Mouse (Mus musculus): ENCODE measurements around the gene Nos1ap.

Gene Nos1ap

GRCm38 (mm10) chr1:170589219-170590040 is at the start of gene Nos1ap:
TSS of gene Nos1ap (minus strand) at chr1:170589861.
- peak; percentile 78 to 80 for DNase-seq (ENCODE audit: low spot score in 2 of 2)

DNA sequence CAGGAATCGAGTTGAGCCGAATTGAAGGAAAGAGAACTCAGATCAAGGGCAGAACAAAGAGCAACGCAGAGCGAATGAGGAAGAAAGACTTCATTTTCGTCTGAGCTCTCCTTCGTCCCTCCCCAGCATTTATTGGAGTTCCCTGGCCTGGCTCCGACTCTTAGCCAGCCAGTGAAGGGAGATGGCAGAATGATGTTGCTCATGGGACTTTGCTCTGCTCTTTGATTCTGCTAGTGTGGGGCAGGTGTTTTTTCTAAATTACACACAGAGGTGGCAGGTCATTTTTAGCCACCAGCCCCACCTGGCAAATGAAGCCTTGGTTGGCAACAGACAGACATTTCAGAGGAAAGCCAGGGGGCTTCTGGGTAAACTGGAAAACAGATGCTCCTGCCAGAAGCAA is 49.3 kb upstream of the Nos1ap start:
- DNase-seq (ENCODE audit: low spot score in 2 of 2) = no peak

GRCm38 (mm10) chr1:170632856-170633255 is 43.2 kb upstream of the Nos1ap start:
- DNase-seq (ENCODE audit: low spot score in 2 of 2) = no peak

DNA sequence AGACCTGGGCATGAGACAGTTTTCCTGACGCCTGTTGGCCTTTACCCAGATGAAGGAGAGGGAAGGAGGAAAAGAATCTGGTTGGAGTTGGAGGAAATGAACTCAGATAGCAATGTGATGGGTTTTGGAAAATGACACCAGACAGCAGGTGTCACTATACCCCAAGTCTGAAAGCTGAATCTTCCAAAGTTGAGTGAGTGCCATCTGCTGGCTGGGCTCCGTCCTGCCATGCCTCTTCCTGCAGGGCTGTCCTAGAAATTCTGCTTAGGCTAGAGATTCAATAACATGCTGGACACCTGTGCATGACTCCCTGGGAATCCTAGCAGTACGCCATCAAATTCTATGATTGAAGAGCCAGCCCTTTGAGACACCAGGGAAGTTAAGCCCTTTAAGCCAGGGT is 42.7 kb upstream of the Nos1ap start:
- DNase-seq (ENCODE audit: low spot score in 2 of 2) = peak; percentile 87 to 89

GRCm38 (mm10) chr1:170631571-170631970 is 41.9 kb upstream of the Nos1ap start:
- no peak for DNase-seq (ENCODE audit: low spot score in 2 of 2)

DNA sequence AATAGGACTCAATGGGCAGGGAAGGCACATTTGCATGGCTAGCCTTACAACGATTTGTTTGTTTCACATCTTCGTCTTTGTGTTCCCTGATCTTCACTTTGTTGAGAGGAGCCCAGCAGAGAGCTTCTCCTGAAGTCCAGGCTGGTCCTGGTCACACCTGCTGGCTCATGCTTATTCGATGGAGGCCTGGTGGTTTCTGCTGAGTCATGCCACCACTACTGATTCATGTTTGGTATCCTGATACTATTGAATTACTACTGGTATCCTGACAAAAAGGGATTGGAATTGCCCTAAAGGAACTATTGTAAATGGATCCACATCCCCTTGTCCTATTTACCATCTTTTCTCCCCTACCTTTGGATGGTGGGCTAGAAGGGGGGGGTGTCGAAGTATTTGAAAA is 40.8 kb upstream of the Nos1ap start:
- no peak for DNase-seq (ENCODE audit: low spot score in 2 of 2)

DNA sequence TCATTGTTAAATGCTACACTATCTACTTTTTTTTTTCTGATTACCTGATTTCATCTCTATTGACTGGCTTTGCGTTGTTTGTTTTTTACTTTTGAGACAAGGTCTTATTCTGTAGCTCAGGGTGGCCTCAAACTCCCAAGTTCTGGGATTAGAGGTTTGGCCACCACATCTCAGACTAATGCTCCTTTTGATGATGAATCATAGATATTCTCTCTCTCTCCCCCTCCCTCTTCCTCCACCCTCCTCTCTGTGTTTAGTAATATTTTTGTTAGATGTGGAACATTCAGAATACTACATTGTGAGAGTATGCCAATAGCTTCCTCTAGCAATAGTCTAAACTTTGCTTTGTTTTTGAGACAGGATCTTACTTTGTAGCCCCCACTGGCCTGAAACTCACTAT is 33.8 kb upstream of the Nos1ap start:
- no peak for DNase-seq (ENCODE audit: low spot score in 2 of 2)

DNA sequence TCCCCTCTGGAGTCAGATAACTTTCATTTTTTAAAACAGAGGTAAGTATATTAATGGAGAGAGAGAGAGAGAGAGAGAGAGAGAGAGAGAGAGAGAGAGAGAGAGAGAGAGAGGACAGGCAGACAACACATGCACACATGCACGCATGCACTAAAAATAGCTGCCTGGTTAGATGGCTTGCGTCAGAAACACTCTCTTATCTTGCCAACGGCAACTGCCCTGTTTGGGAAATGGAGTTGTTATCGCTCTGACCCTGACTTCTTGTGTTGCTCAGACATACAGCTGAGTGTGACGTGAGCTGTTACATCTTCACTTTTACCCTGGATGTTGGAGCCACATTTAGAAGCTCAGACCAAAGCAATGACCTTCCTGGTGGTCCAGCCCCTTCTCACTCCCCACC is 33.3 kb upstream of the Nos1ap start:
- DNase-seq (ENCODE audit: low spot score in 2 of 2) = no peak

- no peak for DNase-seq (ENCODE audit: low spot score in 2 of 2)
These were observed 30.2 kb upstream of the Nos1ap start for GRCm38 (mm10) chr1:170619686-170620374.

DNA sequence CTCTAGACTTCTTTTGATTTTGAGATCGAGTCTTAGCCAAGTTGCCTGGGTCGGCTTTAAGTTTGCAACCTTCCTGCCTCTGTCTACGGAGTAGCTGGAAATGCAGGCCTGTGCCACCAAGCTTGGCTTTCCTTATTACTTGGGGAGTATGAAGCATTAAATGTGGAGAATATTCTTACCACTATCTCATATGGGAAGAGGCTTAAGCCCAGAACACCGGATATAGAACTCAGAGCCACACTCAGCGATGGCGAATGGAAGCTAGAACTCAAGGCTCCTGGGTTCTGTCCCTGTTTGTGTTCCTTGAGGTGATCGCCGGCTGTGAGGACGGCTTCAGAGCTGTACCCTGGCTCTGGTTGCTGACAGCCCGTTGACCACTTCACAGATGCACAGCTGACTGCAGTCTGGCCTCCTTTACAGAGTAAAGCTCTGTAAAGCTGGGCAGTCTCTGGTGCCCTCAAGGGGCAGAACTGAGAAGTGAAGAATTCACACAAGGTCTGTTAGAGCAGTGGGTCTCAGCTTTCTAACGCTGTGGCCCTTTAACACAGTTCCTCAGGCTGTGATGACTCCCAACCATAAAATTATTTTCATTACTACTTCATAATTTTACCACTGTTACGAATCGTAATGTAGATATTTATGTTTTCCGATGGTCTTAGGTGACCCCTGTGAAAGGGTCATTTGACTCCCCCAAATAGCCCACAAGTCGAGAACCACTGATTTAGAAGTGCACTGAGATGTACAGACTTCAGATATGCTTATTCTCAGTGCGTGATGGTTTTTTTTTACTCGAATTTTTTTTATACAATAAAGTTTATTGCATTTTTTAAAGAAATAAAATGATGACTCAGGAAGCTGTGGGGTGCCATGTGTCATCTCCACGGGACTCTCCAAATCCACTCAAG is 23.6 kb upstream of the Nos1ap start:
- peak; percentile 79 to 86 for DNase-seq (ENCODE audit: low spot score in 2 of 2)

DNA sequence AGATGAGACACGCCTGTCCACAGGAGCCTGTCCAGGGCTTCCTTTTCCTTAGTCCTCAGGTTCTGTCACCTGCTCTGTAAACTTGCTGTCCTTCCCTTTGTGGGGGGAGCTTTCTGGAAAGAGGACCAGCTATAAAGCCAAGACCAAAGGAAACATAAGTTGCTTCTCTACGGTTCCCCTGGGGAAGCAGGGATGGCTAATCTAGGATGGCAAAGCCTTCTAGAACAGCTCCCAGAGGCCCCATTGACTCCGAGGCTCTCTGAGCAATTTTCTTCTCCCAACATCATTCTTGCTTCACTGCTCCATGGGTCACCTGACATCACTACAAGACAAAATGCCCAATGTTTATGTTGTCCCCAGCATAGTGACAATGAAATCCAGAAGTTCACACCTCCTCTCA is 22.0 kb upstream of the Nos1ap start:
- no peak for DNase-seq (ENCODE audit: low spot score in 2 of 2)

DNA sequence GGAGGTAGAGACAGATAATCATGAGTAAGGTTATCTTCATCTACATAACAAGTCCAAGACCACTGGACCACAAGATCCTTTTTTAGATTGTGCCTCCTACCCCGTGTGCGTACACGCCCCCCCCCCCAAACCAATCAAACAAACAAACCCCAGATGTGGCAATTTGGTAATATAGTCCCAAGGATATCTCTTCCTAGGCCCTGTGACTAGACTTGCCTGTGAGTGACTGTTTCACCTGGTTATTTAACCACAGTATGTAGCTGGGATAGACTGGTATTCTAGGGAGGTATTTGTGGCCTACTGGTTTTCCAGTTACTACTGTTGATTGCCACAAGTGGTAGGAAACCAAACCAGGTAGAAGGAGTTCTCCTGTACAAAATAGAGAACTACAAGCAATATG is 21.0 kb upstream of the Nos1ap start:
- DNase-seq (ENCODE audit: low spot score in 2 of 2) = no peak

DNA sequence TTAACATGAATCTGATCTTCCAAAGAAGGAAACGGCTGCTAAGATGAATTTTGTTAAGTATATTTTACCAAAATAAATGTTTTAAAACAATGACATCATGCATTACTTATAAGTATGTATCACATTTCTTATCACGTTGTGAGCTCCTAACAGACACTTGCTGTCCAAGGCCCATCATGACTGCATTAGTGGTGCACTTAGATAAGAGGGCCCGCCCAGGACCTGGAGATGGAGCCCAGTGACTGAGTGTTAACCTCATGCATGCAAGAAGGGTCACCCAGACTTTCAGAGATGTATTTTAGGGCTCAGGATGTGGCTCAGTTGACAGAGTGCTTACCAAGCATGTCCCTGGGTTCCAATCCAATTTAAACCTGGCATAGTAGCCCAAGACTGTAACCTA is 20.6 kb upstream of the Nos1ap start:
- no peak for DNase-seq (ENCODE audit: low spot score in 2 of 2)

DNA sequence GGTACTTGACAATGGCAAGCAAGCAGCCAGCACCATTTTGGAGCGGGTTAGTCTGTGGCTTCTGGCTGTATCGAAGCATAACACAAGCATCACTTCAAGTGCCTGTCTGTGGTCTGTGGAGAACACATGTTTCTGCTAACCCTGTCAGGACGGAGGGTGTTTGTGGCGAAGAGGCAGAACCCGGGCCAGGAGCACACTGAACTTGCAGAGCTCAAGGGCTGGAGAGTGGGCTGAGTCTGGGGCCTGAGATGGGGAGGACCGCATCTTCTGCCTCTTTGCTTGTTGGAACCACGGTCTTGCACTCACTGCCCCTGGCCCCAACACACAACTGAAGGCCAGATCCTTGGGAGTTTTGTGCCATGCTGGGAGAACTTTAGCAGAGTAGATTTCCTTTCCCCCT is 20.2 kb upstream of the Nos1ap start:
- no peak for DNase-seq (ENCODE audit: low spot score in 2 of 2)

DNA sequence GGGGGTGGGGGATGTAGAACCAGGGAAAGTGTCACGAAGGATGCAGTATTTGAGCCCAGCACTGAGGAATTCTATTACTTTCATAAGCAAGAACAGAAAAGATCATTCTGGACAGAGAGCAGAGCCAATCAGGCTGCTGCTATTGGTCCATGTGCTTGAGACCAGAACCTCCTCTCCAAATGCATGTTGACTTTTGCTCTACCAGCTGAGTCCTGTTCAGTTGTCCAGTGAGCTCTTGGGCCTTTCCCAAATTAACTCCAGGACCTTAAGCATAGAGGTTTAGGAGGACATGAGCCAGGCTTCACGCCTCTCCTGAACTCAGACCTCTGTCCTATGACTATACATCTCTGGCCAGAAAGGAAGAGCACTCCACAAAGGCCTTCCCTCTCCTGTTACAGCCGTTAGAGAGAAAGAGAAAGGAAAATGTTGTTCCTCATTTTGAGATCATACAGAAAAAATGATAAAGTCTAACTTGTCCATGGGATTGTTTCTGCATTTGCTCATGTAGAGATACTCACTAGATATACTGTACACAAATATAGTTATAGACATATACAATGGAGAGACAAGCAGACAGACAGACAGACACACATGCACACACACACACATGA is 18.9 kb upstream of the Nos1ap start:
- no peak for DNase-seq (ENCODE audit: low spot score in 2 of 2)

GRCm38 (mm10) chr1:170607231-170607917 is 17.7 kb upstream of the Nos1ap start:
- no peak for DNase-seq (ENCODE audit: low spot score in 2 of 2)

DNA sequence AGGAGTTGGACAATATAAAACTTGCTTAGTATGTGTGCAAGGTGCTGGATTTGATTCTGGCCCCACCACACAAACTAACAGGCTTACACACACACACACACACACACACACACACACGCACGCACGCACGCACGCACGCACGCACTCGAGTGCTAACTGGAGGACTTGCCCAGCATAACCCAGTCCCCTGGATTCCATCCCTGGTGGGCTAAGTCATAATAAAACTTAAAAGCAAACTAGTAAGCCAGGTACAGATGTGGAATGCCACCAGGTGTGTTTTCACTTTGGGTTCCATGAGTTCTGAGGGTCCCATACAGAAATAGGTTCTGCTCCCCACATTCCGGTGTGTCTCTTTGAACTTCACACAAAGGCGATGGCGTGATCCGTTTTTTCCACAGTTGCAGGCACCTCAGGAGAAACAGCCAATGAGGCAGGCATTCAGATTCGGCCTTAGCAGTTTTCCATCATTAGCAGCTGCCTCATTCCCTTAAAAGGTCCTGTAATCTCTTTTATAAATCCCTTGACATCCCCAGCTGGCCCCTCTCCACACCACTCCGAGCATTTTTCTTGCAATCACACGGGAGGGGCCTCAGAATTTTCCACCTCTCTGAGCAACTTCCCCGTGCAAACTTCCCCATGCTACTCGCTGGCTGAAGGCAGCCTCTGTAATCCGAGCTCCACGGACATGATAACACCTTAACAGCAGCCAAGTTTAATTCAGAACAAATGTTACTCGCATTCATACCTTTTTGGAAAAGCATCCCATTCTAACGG is 15.8 kb upstream of the Nos1ap start:
- DNase-seq (ENCODE audit: low spot score in 2 of 2) = no peak

DNA sequence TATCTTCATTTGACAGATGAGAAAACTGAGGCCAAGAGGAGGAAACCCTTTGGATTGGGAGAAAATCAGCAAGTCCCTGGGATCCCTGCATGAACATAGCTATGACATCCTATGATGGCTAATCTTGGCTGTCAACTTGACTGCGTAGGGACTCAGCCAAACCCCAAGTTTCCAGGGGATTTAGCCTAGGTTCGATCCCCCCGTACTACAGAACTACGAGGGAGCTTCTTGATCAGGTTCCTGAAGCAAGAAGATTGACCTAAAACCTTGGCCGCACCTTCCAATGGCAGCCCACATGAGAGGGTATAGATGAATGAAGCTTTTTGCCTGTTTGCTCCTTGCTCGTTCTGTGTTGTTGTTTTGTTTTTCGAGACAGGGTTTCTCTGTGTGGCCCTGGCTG is 4.9 kb upstream of the Nos1ap start:
- no peak for DNase-seq (ENCODE audit: low spot score in 2 of 2)

DNA sequence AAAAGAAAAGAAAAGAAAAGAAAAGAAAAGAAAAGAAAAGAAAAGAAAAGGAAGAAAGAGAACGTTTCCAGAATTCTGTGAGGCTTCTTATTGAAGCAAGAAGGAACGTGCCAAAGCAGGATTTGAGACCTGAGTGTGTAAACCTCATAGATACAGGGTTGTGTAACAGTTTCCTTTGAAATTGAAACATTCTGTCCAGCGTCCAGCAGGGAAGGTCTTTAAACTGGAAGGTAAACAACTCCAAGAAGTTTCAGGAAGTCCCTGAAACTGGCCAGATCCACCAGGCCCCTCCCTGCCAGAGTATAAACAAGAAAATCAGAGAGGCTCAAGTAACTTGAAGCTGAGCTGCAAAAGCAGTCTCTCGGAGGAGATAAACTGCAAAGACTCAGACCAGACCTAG is 870 bp upstream of the Nos1ap start:
- DNase-seq (ENCODE audit: low spot score in 2 of 2) = no peak

- DNase-seq (ENCODE audit: low spot score in 2 of 2) = no peak
These were observed 340 bp upstream of the Nos1ap start for GRCm38 (mm10) chr1:170590041-170590360.

- no peak for DNase-seq (ENCODE audit: low spot score in 2 of 2)
These were observed 812 bp downstream of the Nos1ap start for GRCm38 (mm10) chr1:170588879-170589218.

Measured in right cerebral cortex, adult 2 months (tissue).